Mouse (Mus musculus) hindbrain, embryonic 15.5 days (tissue): ENCODE measurements around the gene Trim32. TPM values are rescaled to one million over a fixed set of nuclear protein-coding genes. Genes with fewer than 3 reads are reported as not detected.

Source experiments
- ATAC-seq: fragments of 200-750 bp; cut with Nextera tagmentation; 2 replicates; pipeline ENCODE4 v1.8.0; 2017; ENCODE audit warnings: low read depth, moderate number of reproducible peaks, moderate TSS enrichment; ENCODE audit not compliant: low FRiP score
- H3K27ac ChIP-seq: fragments of 300-500 bp; sonication (generic); replicated peaks from 2 replicates; pipeline ENCODE4 v1.5.1; 2015; ENCODE audit warnings: mild to moderate bottlenecking, inconsistent platforms
- H3K27me3 ChIP-seq: fragments of 300-500 bp; sonication (generic); 2 replicates; pipeline ENCODE4 v1.6.1; 2015; ENCODE audit warnings: control low read depth, inconsistent platforms
- H3K36me3 ChIP-seq: fragments of 300-500 bp; sonication (generic); 2 replicates; pipeline ENCODE4 v1.6.1; 2015; ENCODE audit warnings: control low read depth, inconsistent platforms
- H3K4me1 ChIP-seq: fragments of 300-500 bp; sonication (generic); replicated peaks from 2 replicates; pipeline ENCODE4 v1.6.1; 2015; ENCODE audit warnings: control low read depth, inconsistent platforms
- H3K4me2 ChIP-seq: fragments of 300-500 bp; sonication (generic); 2 replicates; pipeline ENCODE4 v1.6.1; 2015; ENCODE audit warnings: moderate library complexity, mild to moderate bottlenecking, inconsistent platforms
- H3K4me3 ChIP-seq: fragments of 300-500 bp; sonication (generic); 2 replicates; pipeline ENCODE4 v1.5.1; 2015; ENCODE audit warnings: mild to moderate bottlenecking, inconsistent platforms
- H3K9ac ChIP-seq: fragments of 300-500 bp; sonication (generic); 2 replicates; pipeline ENCODE4 v1.6.1; 2015; ENCODE audit warnings: inconsistent platforms
- H3K9me3 ChIP-seq: fragments of 300-500 bp; sonication (generic); 2 replicates; pipeline ENCODE4 v1.6.1; 2016; ENCODE audit warnings: control low read depth, inconsistent platforms
- WGBS: fragments of 180-500 bp; shearing (Covaris S2); methylation state at CpG from one replicate; pipeline ENCODE4 v1.1.7; 2015; 5-methylcytosine and 5-hydroxymethylcytosine counted together
- polyA plus RNA-seq: library from polyadenylated mRNA; unstranded; fragments of >200 nt; fragmentation: Nextera tagmentation; extraction: Ambion mirVana; gene quantifications from 2 replicates; pipeline ENCODE4 v1.2.1, GENCODE M21; 2015

The Trim32 gene
- polyA plus RNA-seq, 1 experiment from 2014 or later: 194 TPM

- no peaks in the 10 kb centered on the region for H3K27me3 ChIP-seq
- 79% methylated on average over 3 of the region's 3 CpGs for WGBS
- no peak overlapping the region for H3K27ac ChIP-seq
- H3K4me1 ChIP-seq: no peaks in the 10 kb centered on the region
- ATAC-seq: no peak
- peaks cover 45% of the 10 kb centered on the region for H3K36me3 ChIP-seq
- H3K4me2 ChIP-seq: no peak overlapping the region
- H3K9ac ChIP-seq: no peak overlapping the region
- H3K4me3 ChIP-seq: no peak overlapping the region
- no peaks in the 10 kb centered on the region for H3K9me3 ChIP-seq
These were observed 15.3 kb downstream of the Trim32 start for GRCm38 (mm10) chr4:65620125-65620524.

GRCm38 (mm10) chr4:65638231-65638630 is 33.4 kb downstream of the Trim32 start:
- no peaks in the 10 kb centered on the region for H3K4me1 ChIP-seq
- no peaks in the 10 kb centered on the region for H3K36me3 ChIP-seq
- no peak overlapping the region for H3K4me3 ChIP-seq
- H3K9me3 ChIP-seq: no peaks in the 10 kb centered on the region
- H3K27ac ChIP-seq: no peak overlapping the region
- WGBS: 79% methylated on average over 3 of the region's 3 CpGs
- no peak overlapping the region for H3K9ac ChIP-seq
- H3K4me2 ChIP-seq: no peak overlapping the region
- no peaks in the 10 kb centered on the region for H3K27me3 ChIP-seq
- ATAC-seq: no peak

- no peaks in the 10 kb centered on the region for H3K27me3 ChIP-seq
- no peak for ATAC-seq
- no peak overlapping the region for H3K9ac ChIP-seq
- H3K27ac ChIP-seq: no peak overlapping the region
- no peaks in the 10 kb centered on the region for H3K4me1 ChIP-seq
- H3K4me3 ChIP-seq: no peak overlapping the region
- H3K36me3 ChIP-seq: 0 out of 2 replicates have a peak, but pooled peaks cover 2% of the 10 kb centered on the region
- no peak overlapping the region for H3K4me2 ChIP-seq
- no peaks in the 10 kb centered on the region for H3K9me3 ChIP-seq
- 56% methylated on average over 5 of the region's 5 CpGs for WGBS
These were observed 37.8 kb downstream of the Trim32 start for GRCm38 (mm10) chr4:65642611-65643010.

GRCm38 (mm10) chr4:65654723-65655122 is 49.9 kb downstream of the Trim32 start:
- peak; percentile 88; the same call in 1 of the 2 replicates for ATAC-seq
- Histone ChIP-seq H3K27ac (no peak overlapping the region), H3K9me3 (no peaks in the 10 kb centered on the region), H3K36me3 (no peaks in the 10 kb centered on the region), H3K9ac (no peak overlapping the region), H3K4me2 (no peak overlapping the region), H3K4me1 (0 out of 2 replicates have a peak, but pooled peaks cover 5% of the 10 kb centered on the region), H3K4me3 (no peak overlapping the region), H3K27me3 (0 out of 2 replicates have a peak, but pooled peaks cover 7% of the 10 kb centered on the region)
- 0% methylated on average over 2 of the region's 2 CpGs for WGBS

- no peak overlapping the region for H3K27ac ChIP-seq
- no peaks in the 10 kb centered on the region for H3K9me3 ChIP-seq
- no peak overlapping the region for H3K4me2 ChIP-seq
- H3K36me3 ChIP-seq: no peaks in the 10 kb centered on the region
- WGBS: 78% methylated on average over 6 of the region's 6 CpGs
- no peak for ATAC-seq
- H3K27me3 ChIP-seq: no peaks in the 10 kb centered on the region
- H3K4me3 ChIP-seq: no peak overlapping the region
- no peak overlapping the region for H3K9ac ChIP-seq
- H3K4me1 ChIP-seq: no peaks in the 10 kb centered on the region
These were observed 58.4 kb downstream of the Trim32 start for GRCm38 (mm10) chr4:65663176-65663575.
